Mouse (Mus musculus) kidney, adult 11 months (tissue): ENCODE data around the gene Vldlr.
A peak's percentile ranks its signal among the peaks of the same experiment; 100 is the strongest.

Experiments used
- DNase-seq: peaks from one replicate; pipeline ENCODE4 v3.0.0; 2022

Vldlr gene

GRCm38 (mm10) chr19:27239913-27240312, 23.6 kb downstream of the Vldlr start:
- no peak for DNase-seq

- DNase-seq, result no peak
Measured at GRCm38 (mm10) chr19:27243527-27243926, 27.2 kb downstream of the Vldlr start.

GRCm38 (mm10) chr19:27254756-27255155, 38.5 kb downstream of the Vldlr start:
- DNase-seq, result peak; percentile 72

- DNase-seq, result no peak
Measured at GRCm38 (mm10) chr19:27255678-27256077, 39.4 kb downstream of the Vldlr start.

- DNase-seq, result no peak
Measured at GRCm38 (mm10) chr19:27260102-27260501, 43.8 kb downstream of the Vldlr start.

- DNase-seq, result no peak
Measured at GRCm38 (mm10) chr19:27260621-27261278, 44.5 kb downstream of the Vldlr start.

GRCm38 (mm10) chr19:27262141-27262540, 45.9 kb downstream of the Vldlr start:
- DNase-seq, result no peak

- no peak for DNase-seq
Measured at GRCm38 (mm10) chr19:27273385-27273784, 57.1 kb downstream of the Vldlr start.

GRCm38 (mm10) chr19:27274382-27274781, 58.1 kb downstream of the Vldlr start:
- no peak for DNase-seq

GRCm38 (mm10) chr19:27279174-27279573, 62.9 kb downstream of the Vldlr start:
- no peak for DNase-seq
